Mouse (Mus musculus): ENCODE data around the gene Gtpbp3.

DNA sequence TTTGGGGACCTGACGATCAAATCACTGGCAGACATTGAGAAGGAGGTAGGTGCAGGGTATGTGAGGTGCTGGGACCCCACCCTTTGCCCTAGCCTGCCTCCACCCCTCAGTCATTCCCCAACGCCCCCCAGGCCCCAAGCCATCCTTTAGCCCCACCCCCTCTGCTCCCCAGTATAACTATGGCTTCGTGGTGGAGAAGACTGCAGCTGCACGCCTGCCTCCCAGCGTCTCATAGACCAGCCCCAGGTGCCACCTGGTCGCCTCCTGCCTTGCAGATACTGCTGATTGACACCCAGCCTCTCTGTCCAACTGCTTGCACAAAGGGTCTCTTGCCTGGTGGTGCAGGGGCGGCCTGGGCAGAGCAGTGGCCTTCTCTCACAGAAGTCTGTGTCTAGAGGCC lies 59.7 kb downstream of the Gtpbp3 start:
- TF ChIP-seq EP300 (IDR thresholded peaks at IDR 0.05; ENCODE audit: low read length) (no peak), POLR2A (IDR thresholded peaks at IDR 0.05; ENCODE audit: low read depth, low read length) (no peak), TBP (conservative IDR thresholded peaks at IDR 0.05; ENCODE audit: low read depth, low read length) (no peak), ZMIZ1 (IDR thresholded peaks at IDR 0.05; ENCODE audit: low read depth, low read length) (no peak)
